Mouse (Mus musculus): ENCODE measurements at regions not wholly inside any gene's neighbourhood (a gene's known extent, or its start where the extent isn't known, plus 50 kb on each side); places are given as distances from the start of the nearest gene placed in this dataset.

GRCm38 (mm10) chr6:143386597-143387450 is 219.8 kb downstream of the Etnk1 start:
- no peak for TF ChIP-seq POLR2A (IDR thresholded peaks at IDR 0.05; ENCODE audit: borderline replicate concordance, extremely low read depth, low read depth, low read length)
- TF ChIP-seq CTCF (IDR thresholded peaks at IDR 0.05; ENCODE audit: insufficient read depth, low read length), result no peak
- DNase-seq, result no peak
- 87% methylated on average over 16 of the region's 16 CpGs for WGBS
- no peak overlapping the region for H3K4me3 ChIP-seq (replicated peaks; ENCODE audit: extremely low read depth, low read depth, low read length)
- H3K4me1 ChIP-seq (ENCODE audit: control insufficient read depth, insufficient read depth, low read length), result no peaks in the 10 kb centered on the region

DNA sequence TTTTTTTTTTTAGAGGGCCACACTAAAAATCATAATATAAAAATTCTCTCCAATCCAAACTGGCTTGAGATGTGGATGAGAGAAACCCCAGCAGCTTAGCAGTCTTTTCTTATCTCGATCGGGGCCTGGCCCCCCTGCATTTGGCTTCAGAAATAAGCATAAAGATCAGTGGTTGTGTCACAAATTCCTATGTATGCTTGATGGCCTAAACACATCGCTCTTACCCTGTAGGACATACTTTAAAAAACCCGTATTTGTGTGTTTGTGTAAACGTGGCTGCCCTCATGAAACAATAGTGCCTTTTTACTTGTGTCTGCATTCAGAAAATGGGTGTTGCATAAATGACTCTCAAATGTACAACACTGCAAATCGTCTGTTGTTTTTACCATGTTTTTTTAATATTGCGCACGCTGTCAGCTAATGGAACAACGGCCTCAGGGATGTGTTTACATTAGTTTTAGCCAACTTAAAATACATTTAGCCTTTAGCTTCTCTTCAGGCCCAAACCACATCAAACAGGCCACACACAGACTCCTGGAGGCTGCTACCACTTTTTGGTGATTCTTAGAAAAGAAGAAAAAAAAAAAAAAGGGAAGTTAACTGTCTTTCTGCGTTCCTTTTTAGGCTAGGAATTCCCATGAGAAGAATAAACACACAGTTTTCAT is 226.7 kb downstream of the Etnk1 start:
- TF ChIP-seq CTCF (IDR thresholded peaks at IDR 0.05; ENCODE audit: insufficient read depth, low read length) (no peak), POLR2A (IDR thresholded peaks at IDR 0.05; ENCODE audit: borderline replicate concordance, extremely low read depth, low read depth, low read length) (no peak)
- H3K4me3 ChIP-seq (replicated peaks; ENCODE audit: extremely low read depth, low read depth, low read length), result no peak overlapping the region
- 56% methylated on average over 10 of the region's 10 CpGs for WGBS

GRCm38 (mm10) chr6:143394377-143394776 is 227.4 kb downstream of the Etnk1 start:
- no peak for DNase-seq

More for the DNA sequence above, 226.7 kb downstream of the Etnk1 start:
- DNase-seq, result no peak
- H3K4me1 ChIP-seq (ENCODE audit: control insufficient read depth, insufficient read depth, low read length), result no peaks in the 10 kb centered on the region

DNA sequence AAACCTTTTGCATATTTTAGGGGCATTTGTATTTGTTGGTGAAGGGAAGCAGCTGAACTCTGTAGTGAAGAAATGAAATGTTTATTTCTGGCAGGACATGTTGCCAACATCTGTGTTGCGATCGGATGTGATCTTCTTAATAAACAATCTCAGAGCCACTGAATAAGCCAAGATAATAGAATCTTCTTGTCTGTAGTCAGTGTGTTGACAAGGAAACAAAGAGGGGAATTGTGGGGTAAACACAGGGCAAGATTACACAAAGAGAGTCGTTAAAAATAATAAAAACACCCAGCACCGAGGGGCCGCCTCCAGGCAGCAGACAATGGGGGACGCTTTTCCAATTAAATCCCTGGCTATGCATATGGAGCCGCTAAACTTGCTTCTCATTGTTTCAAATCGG is 234.4 kb downstream of the Etnk1 start:
- Histone ChIP-seq H3K4me3 (replicated peaks; ENCODE audit: extremely low read depth, low read depth, low read length) (no peak overlapping the region), H3K4me1 (ENCODE audit: control insufficient read depth, insufficient read depth, low read length) (peaks cover 2% of the 10 kb centered on the region; the same call in 1 of the 2 replicates)
- DNase-seq, result no peak
- TF ChIP-seq CTCF (IDR thresholded peaks at IDR 0.05; ENCODE audit: insufficient read depth, low read length) (no peak), POLR2A (IDR thresholded peaks at IDR 0.05; ENCODE audit: borderline replicate concordance, extremely low read depth, low read depth, low read length) (no peak)
- WGBS, result 29% methylated on average over 8 of the region's 8 CpGs

More at GRCm38 (mm10) chr6:143394377-143394776, 227.4 kb downstream of the Etnk1 start:
- WGBS, result 79% methylated on average over 15 of the region's 15 CpGs
- TF ChIP-seq CTCF (IDR thresholded peaks at IDR 0.05; ENCODE audit: insufficient read depth, low read length) (no peak), POLR2A (IDR thresholded peaks at IDR 0.05; ENCODE audit: borderline replicate concordance, extremely low read depth, low read depth, low read length) (no peak)
- no peaks in the 10 kb centered on the region for H3K4me1 ChIP-seq (ENCODE audit: control insufficient read depth, insufficient read depth, low read length)
- no peak overlapping the region for H3K4me3 ChIP-seq (replicated peaks; ENCODE audit: extremely low read depth, low read depth, low read length)

DNA sequence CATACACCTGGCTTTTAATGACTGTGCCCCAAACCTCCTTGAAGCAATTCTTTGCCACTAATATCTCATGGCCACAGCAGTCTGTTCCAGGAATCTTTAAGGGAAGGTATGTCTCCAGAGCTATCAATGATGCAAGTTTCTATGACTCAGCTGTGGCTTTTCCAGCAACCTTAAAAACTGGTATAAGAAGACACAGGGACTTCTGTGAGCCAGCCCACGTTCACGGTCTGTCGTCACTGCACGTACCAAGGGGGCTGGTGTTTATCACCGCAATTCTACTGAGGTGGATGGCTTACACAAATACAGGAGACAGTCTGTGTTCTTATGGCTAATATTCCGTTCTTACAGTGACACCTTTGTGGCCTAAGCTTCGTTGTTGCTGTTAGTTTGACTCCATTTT is 234.9 kb downstream of the Etnk1 start:
- TF ChIP-seq POLR2A (IDR thresholded peaks at IDR 0.05; ENCODE audit: borderline replicate concordance, extremely low read depth, low read depth, low read length), result no peak
- TF ChIP-seq CTCF (IDR thresholded peaks at IDR 0.05; ENCODE audit: insufficient read depth, low read length), result no peak
- DNase-seq, result no peak
- Histone ChIP-seq H3K4me1 (ENCODE audit: control insufficient read depth, insufficient read depth, low read length) (peaks cover 2% of the 10 kb centered on the region; the same call in 1 of the 2 replicates), H3K4me3 (replicated peaks; ENCODE audit: extremely low read depth, low read depth, low read length) (no peak overlapping the region)
- WGBS, result 84% methylated on average over 7 of the region's 7 CpGs

- WGBS, result 90% methylated on average over 7 of the region's 7 CpGs
- TF ChIP-seq CTCF (IDR thresholded peaks at IDR 0.05; ENCODE audit: insufficient read depth, low read length) (no peak), POLR2A (IDR thresholded peaks at IDR 0.05; ENCODE audit: borderline replicate concordance, extremely low read depth, low read depth, low read length) (no peak)
Observed at GRCm38 (mm10) chr6:143402766-143403165, 235.7 kb downstream of the Etnk1 start.

DNA sequence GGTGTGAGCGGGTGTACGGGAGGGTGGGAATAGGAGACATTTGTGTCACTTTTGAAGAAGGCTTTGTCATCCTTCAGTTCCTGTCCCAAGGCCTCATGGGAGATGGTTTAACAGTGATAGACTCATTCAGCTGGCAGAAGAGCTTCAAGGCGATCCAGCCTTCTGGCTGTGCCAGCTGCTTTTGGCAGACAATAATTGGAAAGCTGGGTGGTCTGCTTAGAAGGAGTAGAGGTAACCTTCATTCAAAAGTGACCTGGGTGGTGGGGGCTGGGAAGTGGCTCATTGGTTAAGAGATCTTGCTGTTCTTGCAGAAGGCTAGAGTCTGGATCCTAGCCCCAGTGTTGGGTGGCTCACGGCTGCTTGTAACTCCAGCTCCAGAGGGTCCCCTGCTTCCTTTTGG is 237.5 kb downstream of the Etnk1 start:
- H3K4me3 ChIP-seq (replicated peaks; ENCODE audit: extremely low read depth, low read depth, low read length), result no peak overlapping the region
- H3K4me1 ChIP-seq (ENCODE audit: control insufficient read depth, insufficient read depth, low read length), result peaks cover 2% of the 10 kb centered on the region; the same call in 1 of the 2 replicates
- DNase-seq, result no peak
- no peak for TF ChIP-seq CTCF (IDR thresholded peaks at IDR 0.05; ENCODE audit: insufficient read depth, low read length)
- TF ChIP-seq POLR2A (IDR thresholded peaks at IDR 0.05; ENCODE audit: borderline replicate concordance, extremely low read depth, low read depth, low read length), result no peak
- WGBS, result 79% methylated on average over 4 of the region's 4 CpGs

More at GRCm38 (mm10) chr6:143402766-143403165, 235.7 kb downstream of the Etnk1 start:
- Histone ChIP-seq H3K4me1 (ENCODE audit: control insufficient read depth, insufficient read depth, low read length) (peaks cover 2% of the 10 kb centered on the region; the same call in 1 of the 2 replicates), H3K4me3 (replicated peaks; ENCODE audit: extremely low read depth, low read depth, low read length) (no peak overlapping the region)
- DNase-seq, result no peak

GRCm38 (mm10) chr6:143412056-143412455 is 245.0 kb downstream of the Etnk1 start:
- WGBS, result 50% methylated on average over 5 of the region's 5 CpGs
- TF ChIP-seq POLR2A (IDR thresholded peaks at IDR 0.05; ENCODE audit: borderline replicate concordance, extremely low read depth, low read depth, low read length) (no peak), CTCF (IDR thresholded peaks at IDR 0.05; ENCODE audit: insufficient read depth, low read length) (no peak)
- Histone ChIP-seq H3K4me3 (replicated peaks; ENCODE audit: extremely low read depth, low read depth, low read length) (no peak overlapping the region), H3K4me1 (ENCODE audit: control insufficient read depth, insufficient read depth, low read length) (peaks cover 2% of the 10 kb centered on the region; the same call in 1 of the 2 replicates)
- DNase-seq, result no peak

GRCm38 (mm10) chr6:143412721-143413120 is 245.7 kb downstream of the Etnk1 start:
- DNase-seq, result no peak
- Histone ChIP-seq H3K4me3 (replicated peaks; ENCODE audit: extremely low read depth, low read depth, low read length) (no peak overlapping the region), H3K4me1 (ENCODE audit: control insufficient read depth, insufficient read depth, low read length) (peaks cover 2% of the 10 kb centered on the region; the same call in 1 of the 2 replicates)
- TF ChIP-seq CTCF (IDR thresholded peaks at IDR 0.05; ENCODE audit: insufficient read depth, low read length) (no peak), POLR2A (IDR thresholded peaks at IDR 0.05; ENCODE audit: borderline replicate concordance, extremely low read depth, low read depth, low read length) (no peak)
- 90% methylated on average over 6 of the region's 6 CpGs for WGBS

Measured in lung, adult 2 months (tissue).